Mouse (Mus musculus) neural tube, postnatal 0 days (tissue): ENCODE data around the gene Olfr784. TPM values are rescaled to one million over a fixed set of nuclear protein-coding genes. Genes with fewer than 3 reads are reported as not detected.

ENCODE experiments used
- polyA plus RNA-seq: library from polyadenylated mRNA; unstranded; fragments of >200 nt; fragmentation: Nextera tagmentation; extraction: Ambion mirVana; gene quantifications from 2 replicates; pipeline ENCODE4 v1.2.1, GENCODE M21; 2015

The Olfr784 gene
- polyA plus RNA-seq = 0.10 and 0.14 TPM in 2 replicates

DNA sequence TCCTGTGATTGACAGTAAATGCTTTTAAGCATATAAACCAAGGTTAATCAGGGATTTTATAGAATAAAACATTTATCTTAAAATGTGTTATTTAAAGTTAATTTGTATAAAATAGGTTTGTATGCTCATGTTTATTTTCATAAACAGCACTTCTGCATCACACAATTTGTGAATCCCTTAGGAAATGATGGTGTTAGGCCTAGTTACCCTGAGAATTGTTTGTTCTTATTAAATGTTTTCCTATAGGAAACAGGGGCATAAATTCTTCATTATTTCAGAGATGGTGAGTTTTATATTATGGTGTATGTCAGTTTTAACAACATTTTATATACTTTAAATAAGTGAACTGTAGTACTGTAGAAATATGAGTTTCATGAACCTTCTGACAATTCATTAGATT lies at the start of gene Olfr784:
Gene Olfr784, plus strand, starts transcription at position 301 of the 400 bp plus-strand sequence.

GRCm38 (mm10) chr10:129348550-129348949 lies 35.3 kb upstream of the Olfr784 start, which contains the start of gene Olfr782:
TSS of gene Olfr782 (plus strand) at chr10:129348850.

DNA sequence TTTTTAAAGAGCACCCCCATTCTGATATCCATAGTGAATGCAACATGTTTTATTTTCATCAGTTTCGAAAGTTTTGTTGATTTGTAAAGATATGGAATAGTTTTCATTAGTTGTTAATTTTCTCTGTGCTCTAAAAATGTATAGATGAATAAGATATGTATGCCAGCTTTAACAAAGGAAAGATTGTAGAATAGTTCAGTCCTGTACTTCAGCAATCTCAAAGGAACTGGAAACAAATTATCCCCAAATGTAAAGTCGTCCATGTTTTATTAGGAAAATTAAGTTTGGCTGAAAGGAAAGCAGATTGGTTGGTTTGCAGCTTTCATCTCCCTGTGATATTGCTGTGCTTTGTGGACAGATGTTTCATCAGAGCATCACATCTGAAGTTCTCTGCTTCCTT lies 21.2 kb downstream of the Olfr784 start, which contains the start of gene Olfr785:
Gene Olfr785, plus strand, starts transcription at position 301 of the 400 bp plus-strand sequence.

GRCm38 (mm10) chr10:129427006-129427405 lies 43.1 kb downstream of the Olfr784 start, which contains the start of gene Olfr786:
TSS of gene Olfr786 (plus strand) at chr10:129427306.

Other genes starting within 250 kb of the Olfr784 start
- not detected in 2 replicates for gene Olfr770, start 245.1 kb upstream of the Olfr784 start, polyA plus RNA-seq
- gene Olfr771, start 219.3 kb upstream of the Olfr784 start, polyA plus RNA-seq = not detected in 2 replicates
- gene Olfr772, start 206.2 kb upstream of the Olfr784 start, polyA plus RNA-seq = not detected in 2 replicates
- not detected in 2 replicates for gene Olfr773, start 196.7 kb upstream of the Olfr784 start, polyA plus RNA-seq
- not detected in 2 replicates for gene Olfr774, start 147.9 kb upstream of the Olfr784 start, polyA plus RNA-seq
- not detected in 2 replicates for gene Olfr775, start 135.7 kb upstream of the Olfr784 start, polyA plus RNA-seq
- gene Olfr776, start 125.0 kb upstream of the Olfr784 start, polyA plus RNA-seq = not detected in 2 replicates
- not detected in 2 replicates for gene Olfr777, start 112.6 kb upstream of the Olfr784 start, polyA plus RNA-seq
- not detected in 2 replicates for gene Olfr780, start 66.0 kb upstream of the Olfr784 start, polyA plus RNA-seq
- not detected in 2 replicates for gene Olfr781, start 55.2 kb upstream of the Olfr784 start, polyA plus RNA-seq
- not detected in 2 replicates for gene Olfr782, start 35.2 kb upstream of the Olfr784 start, polyA plus RNA-seq
- not detected in 2 replicates for gene Olfr785, start 21.3 kb downstream of the Olfr784 start, polyA plus RNA-seq
- not detected in 2 replicates for gene Olfr786, start 43.2 kb downstream of the Olfr784 start, polyA plus RNA-seq
- not detected in 2 replicates for gene Olfr787, start 77.8 kb downstream of the Olfr784 start, polyA plus RNA-seq
- not detected in 2 replicates for gene Olfr788, start 86.9 kb downstream of the Olfr784 start, polyA plus RNA-seq
- gene Olfr789, start 100.7 kb downstream of the Olfr784 start, polyA plus RNA-seq = not detected in 2 replicates
- not detected in 2 replicates for gene Olfr790, start 114.4 kb downstream of the Olfr784 start, polyA plus RNA-seq
- gene Olfr791, start 137.7 kb downstream of the Olfr784 start, polyA plus RNA-seq = not detected in 2 replicates
- gene Olfr792, start 155.1 kb downstream of the Olfr784 start, polyA plus RNA-seq = not detected in 2 replicates
- not detected in 2 replicates for gene Olfr794, start 183.6 kb downstream of the Olfr784 start, polyA plus RNA-seq
- not detected in 2 replicates for gene Olfr796, start 228.5 kb downstream of the Olfr784 start, polyA plus RNA-seq
- not detected in 2 replicates for gene Olfr798, start 243.9 kb downstream of the Olfr784 start, polyA plus RNA-seq